Mouse (Mus musculus): Measurements from ENCODE around the gene Col8a2. TPM values are rescaled to one million over a fixed set of nuclear protein-coding genes. Genes with fewer than 3 reads are reported as not detected.
A peak's percentile ranks its signal among the peaks of the same experiment; 100 is the strongest.

Gene Col8a2
- 1 to 10 TPM; 5.5 to 5.6 TPM for total RNA-seq (2021)
- long read RNA-seq, experiment 1, full-length matches to known transcripts = 16 of 24 reads
- long read RNA-seq, experiment 1, partial matches to known transcripts = 2 of 24 reads
- long read RNA-seq, experiment 1, other reads (novel, unspliced or antisense) = 6 of 24 reads
- long read RNA-seq, experiment 2, full-length matches to known transcripts = 5 of 8 reads
- long read RNA-seq, experiment 2, partial matches to known transcripts = 0 of 8 reads
- long read RNA-seq, experiment 2, other reads (novel, unspliced or antisense) = 3 of 8 reads

GRCm38 (mm10) chr4:126286492-126286891, at the start of gene Col8a2:
Col8a2 (plus strand) TSS chr4:126286793.
- DNase-seq = peak; percentile 51

DNA sequence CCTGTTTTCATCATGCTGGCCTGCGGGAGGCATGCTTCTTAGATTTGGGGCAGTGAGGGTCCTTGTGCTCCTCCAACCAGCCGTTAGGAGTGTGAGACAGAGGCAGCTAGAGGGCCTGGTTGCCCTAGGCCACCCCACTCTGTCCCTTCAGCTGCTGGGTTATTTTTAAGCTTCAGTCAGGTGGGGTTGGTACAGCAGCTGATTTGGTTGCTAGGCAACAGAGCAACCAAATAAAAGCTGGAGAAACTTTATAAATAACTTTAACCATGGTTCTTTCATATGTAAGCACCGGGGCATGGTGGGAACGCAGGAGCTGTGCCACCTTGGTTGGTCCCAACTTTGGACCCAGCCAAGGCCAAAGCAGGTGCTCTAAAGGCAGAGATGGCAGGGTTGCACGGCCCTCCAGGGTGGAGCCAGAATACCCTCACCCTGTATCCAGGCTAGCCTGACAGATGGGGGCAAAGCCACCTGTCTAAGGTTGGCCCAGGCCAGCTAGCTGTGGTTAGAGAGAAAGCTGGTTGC, 48.8 kb upstream of the Col8a2 start:
- no peak for DNase-seq

GRCm38 (mm10) chr4:126239862-126240475, 46.6 kb upstream of the Col8a2 start:
- no peak for DNase-seq

DNA sequence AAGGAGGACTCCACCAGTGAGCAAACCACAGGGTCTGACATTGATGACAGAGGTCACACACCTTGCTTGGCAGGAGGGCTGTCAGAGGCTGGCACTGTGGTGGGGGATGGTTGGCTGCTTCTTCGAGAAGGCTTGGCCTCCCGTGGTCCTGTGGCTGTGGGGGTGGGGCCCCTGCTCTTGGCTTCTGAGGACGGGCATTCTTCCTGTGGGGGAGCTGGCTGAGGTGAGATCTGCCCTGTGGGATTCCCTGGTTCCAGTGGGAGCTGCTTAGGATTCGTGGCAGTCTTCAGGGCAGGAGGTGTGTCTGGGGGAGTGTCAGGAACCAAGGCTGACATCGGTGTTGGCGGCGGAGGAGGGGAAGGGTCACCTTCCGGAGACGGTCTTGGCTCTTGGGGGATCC, 44.6 kb upstream of the Col8a2 start:
- DNase-seq = no peak

DNA sequence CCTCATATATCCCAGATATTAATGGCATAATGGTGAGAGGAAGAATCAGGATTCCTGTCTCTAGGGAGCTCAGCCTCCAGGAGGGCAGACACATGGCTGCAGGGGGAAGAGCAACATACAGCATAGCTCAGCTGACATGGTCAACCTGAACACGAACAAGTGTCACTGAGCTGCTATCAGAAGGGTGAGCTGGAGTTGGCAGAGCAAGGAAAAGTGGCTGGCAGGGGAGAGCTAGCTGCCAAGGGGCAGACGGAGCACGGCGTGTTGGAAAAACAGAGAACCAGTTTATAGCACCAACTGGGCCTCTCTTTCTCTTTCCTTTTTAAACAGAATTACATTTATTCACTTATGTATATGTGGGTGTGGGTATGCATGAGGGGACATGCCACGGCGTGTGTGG, 44.1 kb upstream of the Col8a2 start:
- no peak for DNase-seq

DNA sequence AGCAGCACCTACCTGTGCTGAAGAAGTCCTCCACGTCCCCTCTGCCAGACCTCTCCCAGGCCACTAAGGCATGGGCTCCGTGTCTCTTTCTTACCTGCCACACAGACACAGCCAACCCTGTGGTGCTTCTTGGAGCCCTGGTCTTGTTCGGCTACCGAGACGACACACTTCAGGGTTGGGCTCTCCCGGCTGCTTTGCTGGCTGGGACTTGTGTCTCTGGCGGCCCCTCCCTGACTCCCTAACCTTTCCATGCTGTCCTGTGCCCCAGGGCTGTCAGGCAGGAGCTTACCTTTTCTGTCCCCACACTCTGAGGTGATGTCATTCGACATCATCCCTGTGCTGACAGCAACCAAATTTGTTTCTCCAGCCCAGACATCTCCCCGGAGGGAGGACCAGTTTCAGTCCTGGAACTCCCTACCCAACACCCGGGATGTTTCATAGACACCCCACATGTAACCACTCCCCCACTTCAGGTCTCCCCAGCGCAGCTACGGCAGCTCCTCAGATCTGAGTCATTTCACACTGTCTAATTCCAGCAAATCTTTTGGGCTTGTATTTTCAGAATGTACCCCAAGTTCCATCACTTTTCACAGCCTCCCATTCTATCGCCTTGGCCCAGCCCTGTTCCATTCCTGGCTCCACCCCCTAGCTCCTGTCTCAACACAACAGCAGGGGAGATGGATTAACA, 40.2 kb upstream of the Col8a2 start:
- DNase-seq = no peak

GRCm38 (mm10) chr4:126248261-126248868, 38.2 kb upstream of the Col8a2 start:
- no peak for DNase-seq

DNA sequence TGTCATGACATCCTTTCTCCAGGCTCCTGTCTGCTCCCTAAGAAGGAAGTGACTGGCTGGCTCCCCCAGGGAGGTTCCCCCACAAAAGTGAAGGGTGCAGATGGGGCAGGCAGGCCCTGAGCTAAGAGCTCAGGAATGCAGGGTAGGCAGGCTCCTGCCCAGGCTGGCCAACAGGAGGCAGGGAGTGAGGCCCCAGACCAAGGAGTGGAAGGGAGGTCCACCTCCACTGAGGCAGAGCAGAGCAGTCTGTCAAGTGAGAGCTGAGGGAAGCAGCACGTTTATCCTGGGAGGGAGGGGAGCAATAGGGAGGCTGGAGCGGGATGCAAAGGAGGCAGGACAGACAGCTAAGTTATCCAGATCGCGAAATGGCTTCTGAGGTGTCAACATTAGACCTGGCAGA, 35.9 kb upstream of the Col8a2 start:
- DNase-seq = no peak

DNA sequence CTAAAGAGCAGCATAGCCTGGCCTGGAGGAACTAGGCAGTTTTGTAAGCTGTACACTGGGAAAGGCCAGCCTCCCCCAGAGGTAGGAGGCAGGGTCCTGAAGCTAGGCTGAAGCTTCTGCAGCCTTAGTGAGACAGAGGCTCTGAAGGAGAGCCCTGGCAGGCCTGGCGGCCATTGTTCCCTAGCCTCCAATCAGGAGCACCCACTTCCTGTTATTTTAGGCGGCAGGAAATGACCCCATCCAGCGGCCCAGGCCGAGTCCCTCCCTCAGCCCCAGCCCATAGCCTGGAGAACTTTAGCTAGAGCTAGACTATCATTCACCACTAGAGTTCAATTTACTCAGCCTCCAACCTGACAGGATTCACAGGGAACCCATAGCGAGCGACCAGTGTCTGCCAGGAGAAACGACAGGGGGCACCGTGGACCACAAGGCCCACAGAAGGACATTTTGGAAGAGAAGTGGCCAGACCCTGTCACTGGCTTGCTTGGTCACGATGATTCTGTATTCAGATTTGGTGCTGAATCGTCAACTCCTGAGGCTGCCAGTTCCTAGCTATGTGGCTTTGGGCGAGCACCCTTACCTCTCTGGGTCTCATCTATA, 34.8 kb upstream of the Col8a2 start:
- DNase-seq = peak; percentile 51

DNA sequence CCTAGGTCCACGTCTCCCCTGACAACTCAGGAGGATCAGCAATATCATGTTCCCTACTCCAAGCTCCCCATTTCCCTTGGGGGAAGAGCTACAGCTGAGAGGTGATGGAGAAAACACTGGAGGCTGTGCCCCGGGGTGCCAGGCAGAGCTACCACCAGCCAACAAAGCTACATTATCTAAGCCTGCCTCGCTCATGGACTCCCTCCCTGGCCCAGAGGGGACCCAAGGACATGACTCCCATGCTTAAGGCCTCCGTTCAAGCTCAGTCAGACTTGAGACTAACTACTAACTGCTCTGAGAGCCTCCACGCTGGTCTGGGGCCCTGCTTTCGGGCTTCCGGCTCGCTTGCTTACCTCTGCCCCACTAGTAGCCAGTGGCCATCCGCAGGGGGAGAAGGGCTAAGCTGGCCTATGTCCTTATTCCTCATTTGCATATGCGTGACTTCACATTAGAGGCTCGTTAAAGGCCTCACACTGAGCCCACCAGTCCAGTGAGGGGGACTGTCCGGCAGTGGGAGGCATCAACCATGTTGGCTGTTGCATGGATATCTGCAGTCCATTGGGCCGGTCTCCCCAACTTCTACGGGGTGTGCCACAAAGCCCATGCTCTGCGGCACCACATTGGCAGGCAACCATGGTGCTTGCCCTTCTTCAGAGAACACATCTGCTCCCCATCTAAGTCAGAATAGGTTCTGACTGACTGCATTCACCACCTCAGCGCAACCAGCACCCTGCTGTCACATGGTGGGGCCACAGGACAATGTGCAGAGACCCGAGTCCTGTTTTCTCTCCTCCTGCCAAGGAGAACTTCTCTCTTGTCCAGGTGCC, 34.0 kb upstream of the Col8a2 start:
- DNase-seq = no peak

DNA sequence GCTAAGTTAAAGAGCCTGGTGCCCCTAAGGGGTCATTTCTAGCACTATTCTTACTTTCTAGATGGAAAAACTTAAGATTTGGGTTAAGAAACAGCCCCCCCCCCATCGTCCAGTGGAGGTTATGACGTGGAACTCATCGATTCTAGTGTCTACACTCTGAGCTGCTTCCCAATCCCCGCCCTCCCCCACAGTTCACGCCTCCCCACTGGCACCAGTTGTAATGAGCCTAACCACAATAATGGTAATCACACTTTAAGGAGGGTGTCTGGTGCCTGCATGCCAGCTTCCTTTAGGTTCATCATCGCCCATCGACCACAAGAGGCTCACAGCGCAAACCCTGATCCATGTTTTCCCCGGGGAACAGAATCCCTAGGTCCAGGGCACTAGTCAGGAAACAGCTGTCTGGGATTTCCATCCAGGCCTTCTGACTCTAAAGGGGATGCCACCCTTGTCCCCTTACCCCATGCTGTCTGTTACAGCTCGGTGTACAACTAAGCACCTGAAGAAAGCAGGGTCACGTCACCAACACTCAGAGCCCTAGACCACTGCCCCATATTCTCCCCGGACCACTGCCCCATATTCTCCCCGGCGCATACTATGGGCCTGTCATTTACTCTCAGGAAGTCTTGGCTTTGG, 32.8 kb upstream of the Col8a2 start:
- DNase-seq = no peak

DNA sequence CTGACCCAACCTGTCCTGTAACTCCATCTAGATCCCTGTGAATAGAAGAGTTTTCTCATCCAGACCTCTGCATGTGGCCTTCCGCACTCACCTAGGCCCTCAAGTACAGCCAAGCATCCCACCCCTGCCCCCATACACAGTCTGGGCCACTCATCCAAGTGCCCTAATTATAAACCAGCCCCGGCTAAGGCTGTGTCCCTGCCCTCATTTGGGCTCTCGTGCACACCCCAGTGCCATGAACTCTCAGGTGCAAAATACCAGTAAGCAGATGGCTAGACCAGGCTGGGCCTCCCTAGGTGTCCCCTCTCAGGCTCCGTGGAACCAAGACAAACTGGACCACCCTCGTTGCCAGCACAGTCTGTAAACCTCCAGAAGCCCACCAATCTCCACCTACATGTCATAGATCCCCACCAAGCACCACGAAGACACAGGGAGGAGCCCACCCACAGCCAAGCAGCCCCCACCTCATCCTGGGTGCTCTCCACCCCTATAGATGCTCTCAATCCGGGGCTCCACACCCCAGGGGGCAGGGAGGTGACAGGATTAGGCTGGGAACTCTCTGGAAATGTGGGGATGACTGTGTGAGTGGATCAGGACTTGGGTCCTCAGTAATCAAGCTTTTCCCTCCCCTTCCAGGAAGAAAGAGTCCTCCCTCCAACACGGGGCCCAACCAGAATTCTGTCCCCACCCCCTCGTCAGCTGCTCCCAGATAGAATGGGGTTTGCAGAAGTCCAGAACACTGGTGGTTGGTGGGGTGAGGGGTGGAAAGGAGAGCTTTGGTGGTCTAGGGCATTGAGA, 32.1 kb upstream of the Col8a2 start:
- DNase-seq = peak; percentile 53

GRCm38 (mm10) chr4:126255113-126256001, 31.2 kb upstream of the Col8a2 start:
- DNase-seq = peak; percentile 50

- DNase-seq = peak; percentile 94
Measured at GRCm38 (mm10) chr4:126256131-126256791, 30.3 kb upstream of the Col8a2 start, which contains the start of gene Map7d1. Map7d1 (minus strand) TSS chr4:126256343.

GRCm38 (mm10) chr4:126256967-126257881, 29.4 kb upstream of the Col8a2 start:
- peak; percentile 65 for DNase-seq

DNA sequence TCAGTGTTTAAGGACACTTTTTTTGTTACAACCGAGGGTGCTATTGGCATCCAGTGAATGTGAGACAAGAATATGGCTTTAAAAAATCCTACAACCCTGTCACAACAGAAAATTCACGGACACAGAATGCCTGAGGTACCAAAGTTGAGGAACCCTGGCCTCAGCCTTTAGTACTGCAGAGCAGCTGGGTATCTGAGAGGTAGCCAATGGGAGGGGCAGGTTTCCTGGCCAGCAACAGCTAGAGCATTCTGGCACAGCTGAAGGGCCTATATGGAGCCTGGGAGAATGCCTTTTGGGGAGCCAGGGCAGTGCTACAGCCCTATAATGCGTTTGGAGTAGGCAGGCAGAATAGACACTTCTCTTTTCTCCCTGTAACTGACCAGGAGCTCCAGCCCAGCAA, 27.5 kb upstream of the Col8a2 start:
- DNase-seq = peak; percentile 40

- peak; percentile 80 for DNase-seq
Measured at GRCm38 (mm10) chr4:126259523-126260160, 27.0 kb upstream of the Col8a2 start.

Data from adrenal gland, postnatal 10 days (tissue).